Mouse (Mus musculus) forebrain, embryonic 16.5 days (tissue): ENCODE data around the gene Gm36245. TPM values are rescaled to one million over a fixed set of nuclear protein-coding genes. Genes with fewer than 3 reads are reported as not detected.

Source experiments
- ATAC-seq: fragments of 200-750 bp; cut with Nextera tagmentation; 2 replicates; pipeline ENCODE4 v1.8.0; 2017; ENCODE audit warnings: mild to moderate bottlenecking, moderate library complexity
- H3K27ac ChIP-seq: fragments of 300-500 bp; sonication (generic); 2 replicates; pipeline ENCODE4 v1.5.1; 2014; ENCODE audit warnings: low read length, control low read depth
- H3K27me3 ChIP-seq: fragments of 300-500 bp; sonication (generic); replicated peaks from 2 replicates; pipeline ENCODE4 v1.6.1; 2014; ENCODE audit warnings: low read length; ENCODE audit not compliant: control insufficient read depth, insufficient read depth
- H3K36me3 ChIP-seq: fragments of 300-500 bp; sonication (generic); 2 replicates; pipeline ENCODE4 v1.6.1; 2014; ENCODE audit not compliant: control insufficient read depth, insufficient read depth
- H3K4me1 ChIP-seq: fragments of 300-500 bp; sonication (generic); replicated peaks from 2 replicates; pipeline ENCODE4 v1.6.1; 2014; ENCODE audit warnings: low read length; ENCODE audit not compliant: control insufficient read depth, insufficient read depth
- H3K4me2 ChIP-seq: fragments of 300-500 bp; sonication (generic); 2 replicates; pipeline ENCODE4 v1.6.1; 2014; ENCODE audit warnings: mild to moderate bottlenecking, low read length, control low read depth
- H3K4me3 ChIP-seq: fragments of 300-500 bp; sonication (generic); replicated peaks from 2 replicates; pipeline ENCODE4 v1.5.1; 2014; ENCODE audit warnings: mild to moderate bottlenecking, low read length, control low read depth
- H3K9ac ChIP-seq: fragments of 300-500 bp; sonication (generic); replicated peaks from 2 replicates; pipeline ENCODE4 v1.6.1; 2014; ENCODE audit warnings: low read depth, low read length, control low read depth
- H3K9me3 ChIP-seq: fragments of 300-500 bp; sonication (generic); 2 replicates; pipeline ENCODE4 v1.6.1; 2016; ENCODE audit warnings: low read length; ENCODE audit not compliant: control insufficient read depth
- WGBS: fragments of 180-500 bp; shearing (Covaris S2); extraction: QIAGEN DNeasy Blood & Tissue Kit; methylation state at CpG from one replicate; pipeline ENCODE4 v1.1.7; 2014; 5-methylcytosine and 5-hydroxymethylcytosine counted together
- polyA plus RNA-seq: library from polyadenylated mRNA; unstranded; fragments of >200 nt; fragmentation: Nextera tagmentation; extraction: Ambion mirVana; gene quantifications from 2 replicates; pipeline ENCODE4 v1.2.1, GENCODE M21; 2015

The Gm36245 gene
- polyA plus RNA-seq = not detected in 2 replicates

GRCm38 (mm10) chr15:77598958-77599357 lies at the start of gene Gm36245:
Gene Gm36245, plus strand, starts transcription at chr15:77599258.
- Histone ChIP-seq H3K9me3 (no peaks in the 10 kb centered on the region), H3K27ac (no peak within 1 kb of the TSS), H3K4me1 (no peaks in the 10 kb centered on the region), H3K36me3 (no peaks in the 10 kb centered on the region), H3K27me3 (no peaks in the 10 kb centered on the region), H3K4me2 (no peak within 1 kb of the TSS), H3K9ac (no peak within 1 kb of the TSS), H3K4me3 (no peak within 1 kb of the TSS)
- 86% methylated on average over 1 of the region's 1 CpGs for WGBS
- ATAC-seq = no peak

GRCm38 (mm10) chr15:77561792-77562191 lies 37.3 kb upstream of the Gm36245 start, which contains the start of gene 1700025B11Rik:
Gene 1700025B11Rik, minus strand, starts transcription at chr15:77561892.
- no peak for ATAC-seq
- H3K9me3 ChIP-seq = no peaks in the 10 kb centered on the region
- H3K4me1 ChIP-seq = no peaks in the 10 kb centered on the region
- H3K36me3 ChIP-seq = no peaks in the 10 kb centered on the region
- H3K27me3 ChIP-seq = no peaks in the 10 kb centered on the region
- no peak within 1 kb of the TSS for H3K4me2 ChIP-seq
- no peak within 1 kb of the TSS for H3K4me3 ChIP-seq
- H3K27ac ChIP-seq = no peak within 1 kb of the TSS
- H3K9ac ChIP-seq = no peak within 1 kb of the TSS

DNA sequence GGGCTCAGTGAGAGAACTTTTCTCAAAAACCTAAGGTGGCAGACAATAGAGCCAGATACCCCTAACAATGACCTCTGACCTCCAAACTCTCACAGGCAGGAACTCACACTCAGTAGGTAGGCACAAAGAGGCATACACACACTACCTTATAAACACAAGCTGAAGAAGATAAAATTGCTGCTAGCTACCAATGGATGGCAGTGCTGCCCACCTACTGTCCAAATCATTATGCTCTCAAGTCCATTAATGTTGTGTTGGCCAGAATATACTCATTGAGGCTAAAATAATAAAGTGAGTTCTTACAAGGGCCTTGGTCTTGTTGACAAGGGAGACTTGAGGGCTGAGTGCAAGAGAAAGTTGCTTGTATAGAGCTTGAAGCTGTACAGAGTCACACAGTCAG lies 35.8 kb upstream of the Gm36245 start:
- Histone ChIP-seq H3K27ac (no peak overlapping the region), H3K9me3 (no peaks in the 10 kb centered on the region), H3K36me3 (no peaks in the 10 kb centered on the region), H3K9ac (no peak overlapping the region), H3K4me1 (no peaks in the 10 kb centered on the region), H3K4me2 (no peak overlapping the region), H3K4me3 (no peak overlapping the region), H3K27me3 (no peaks in the 10 kb centered on the region)
- no peak for ATAC-seq

DNA sequence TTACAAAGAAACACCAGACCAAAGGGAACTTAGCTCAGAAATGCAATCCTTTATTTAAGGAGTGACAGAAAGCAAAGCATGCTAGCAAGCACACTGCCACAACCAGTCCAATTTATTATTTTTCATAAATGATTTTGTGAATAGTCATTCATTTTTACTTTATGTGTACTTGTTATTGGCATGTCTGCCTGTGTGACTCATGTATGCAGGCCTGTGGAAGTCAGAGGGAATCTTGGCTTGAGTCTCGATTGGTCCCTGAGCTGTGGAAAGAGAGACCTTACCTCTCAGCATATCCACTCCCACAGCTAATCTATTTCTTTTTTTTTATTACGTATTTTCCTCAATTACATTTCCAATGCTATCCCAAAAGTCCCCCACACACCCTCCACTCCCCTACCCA lies 20.3 kb upstream of the Gm36245 start:
- no peak overlapping the region for H3K4me3 ChIP-seq
- WGBS = 89% methylated on average over 2 of the region's 2 CpGs
- H3K27ac ChIP-seq = no peak overlapping the region
- H3K4me2 ChIP-seq = no peak overlapping the region
- no peaks in the 10 kb centered on the region for H3K4me1 ChIP-seq
- no peaks in the 10 kb centered on the region for H3K27me3 ChIP-seq
- H3K9me3 ChIP-seq = peaks cover 4% of the 10 kb centered on the region; the same call in 1 of the 2 replicates
- no peaks in the 10 kb centered on the region for H3K36me3 ChIP-seq
- no peak for ATAC-seq
- H3K9ac ChIP-seq = no peak overlapping the region

DNA sequence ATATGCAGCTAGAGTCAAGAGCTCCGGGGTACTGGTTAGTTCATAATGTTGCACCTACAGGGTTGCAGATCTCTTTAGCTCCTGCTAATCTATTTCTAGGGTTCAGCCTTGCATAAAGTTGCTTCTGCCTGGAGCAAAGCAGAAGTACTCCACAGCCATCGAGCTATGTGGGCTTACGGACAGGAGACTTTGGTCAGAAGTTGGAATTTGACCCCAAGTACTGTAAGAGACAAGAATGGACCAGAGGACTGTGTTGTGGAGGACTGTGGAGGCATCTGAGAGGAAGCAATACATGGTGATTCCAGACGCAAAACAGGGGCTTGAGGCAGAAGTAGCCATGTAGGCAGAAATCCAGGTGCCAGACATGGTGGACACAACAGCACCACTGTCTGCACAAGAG lies 19.7 kb upstream of the Gm36245 start:
- no peaks in the 10 kb centered on the region for H3K4me1 ChIP-seq
- no peaks in the 10 kb centered on the region for H3K27me3 ChIP-seq
- 87% methylated on average over 4 of the region's 4 CpGs for WGBS
- no peak overlapping the region for H3K4me2 ChIP-seq
- H3K9me3 ChIP-seq = peaks cover 4% of the 10 kb centered on the region; the same call in 1 of the 2 replicates
- no peak for ATAC-seq
- H3K36me3 ChIP-seq = no peaks in the 10 kb centered on the region
- H3K9ac ChIP-seq = no peak overlapping the region
- no peak overlapping the region for H3K4me3 ChIP-seq
- H3K27ac ChIP-seq = no peak overlapping the region

- Histone ChIP-seq H3K9ac (no peak overlapping the region), H3K9me3 (peaks cover 4% of the 10 kb centered on the region; the same call in 1 of the 2 replicates), H3K27ac (no peak overlapping the region), H3K4me2 (no peak overlapping the region), H3K36me3 (no peaks in the 10 kb centered on the region), H3K4me3 (no peak overlapping the region), H3K27me3 (no peaks in the 10 kb centered on the region), H3K4me1 (no peaks in the 10 kb centered on the region)
- ATAC-seq = no peak
- 13% methylated on average over 1 of the region's 1 CpGs for WGBS
Observed at GRCm38 (mm10) chr15:77581681-77582080, 17.4 kb upstream of the Gm36245 start.

DNA sequence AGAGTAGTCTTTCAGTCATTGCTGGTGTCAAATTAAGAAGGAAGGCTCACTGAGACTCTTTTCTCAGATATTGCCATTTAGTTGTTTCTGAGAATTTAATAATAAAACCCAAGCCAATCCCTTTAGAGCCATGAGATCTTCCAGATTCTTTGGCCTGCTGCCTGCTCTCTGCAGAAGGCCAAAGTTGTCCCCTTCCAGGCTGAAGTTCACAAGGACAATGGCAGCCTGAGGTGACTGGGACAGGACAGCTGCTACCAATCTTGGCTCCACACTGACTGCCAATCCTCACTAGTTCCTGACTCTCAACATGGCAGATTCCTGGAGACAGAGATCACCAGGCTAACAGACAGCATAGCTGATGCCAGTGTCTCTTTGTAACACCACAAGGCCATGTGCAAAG lies 12.0 kb upstream of the Gm36245 start:
- H3K4me3 ChIP-seq = no peak overlapping the region
- no peak overlapping the region for H3K27ac ChIP-seq
- H3K9me3 ChIP-seq = peaks cover 4% of the 10 kb centered on the region; the same call in 1 of the 2 replicates
- H3K36me3 ChIP-seq = no peaks in the 10 kb centered on the region
- H3K4me1 ChIP-seq = no peaks in the 10 kb centered on the region
- H3K27me3 ChIP-seq = no peaks in the 10 kb centered on the region
- ATAC-seq = no peak
- no peak overlapping the region for H3K9ac ChIP-seq
- H3K4me2 ChIP-seq = no peak overlapping the region

DNA sequence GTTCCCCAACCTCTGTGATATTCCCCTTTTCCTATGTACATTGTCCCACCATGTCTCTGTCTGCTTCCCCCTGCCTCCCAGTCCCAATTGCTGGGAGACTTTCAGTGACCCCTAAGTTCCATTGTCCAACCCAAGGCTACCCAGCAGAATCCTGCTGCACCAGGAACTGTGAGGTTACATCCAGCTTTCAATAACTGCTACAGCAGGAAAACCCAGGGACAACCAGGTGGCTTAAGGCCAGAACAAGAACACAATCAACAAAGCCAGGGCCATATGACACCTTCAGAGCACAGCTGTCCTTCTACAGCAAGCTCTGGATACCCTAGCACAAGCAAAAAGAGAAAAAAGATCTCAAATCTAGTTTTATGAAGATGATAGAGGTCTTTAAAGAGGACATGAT lies 10.1 kb upstream of the Gm36245 start:
- no peak overlapping the region for H3K27ac ChIP-seq
- H3K4me3 ChIP-seq = no peak overlapping the region
- H3K9me3 ChIP-seq = no peaks in the 10 kb centered on the region
- H3K9ac ChIP-seq = no peak overlapping the region
- no peak for ATAC-seq
- H3K4me2 ChIP-seq = no peak overlapping the region
- no peaks in the 10 kb centered on the region for H3K27me3 ChIP-seq
- H3K4me1 ChIP-seq = no peaks in the 10 kb centered on the region
- no peaks in the 10 kb centered on the region for H3K36me3 ChIP-seq

- no peak overlapping the region for H3K9ac ChIP-seq
- no peak overlapping the region for H3K4me2 ChIP-seq
- H3K4me3 ChIP-seq = no peak overlapping the region
- 74% methylated on average over 2 of the region's 2 CpGs for WGBS
- no peaks in the 10 kb centered on the region for H3K36me3 ChIP-seq
- H3K4me1 ChIP-seq = no peaks in the 10 kb centered on the region
- H3K27me3 ChIP-seq = no peaks in the 10 kb centered on the region
- no peaks in the 10 kb centered on the region for H3K9me3 ChIP-seq
- no peak overlapping the region for H3K27ac ChIP-seq
- ATAC-seq = no peak
Observed at GRCm38 (mm10) chr15:77590881-77591280, 8.2 kb upstream of the Gm36245 start.

- H3K4me3 ChIP-seq = no peak overlapping the region
- 71% methylated on average over 1 of the region's 1 CpGs for WGBS
- H3K9ac ChIP-seq = no peak overlapping the region
- ATAC-seq = no peak
- no peaks in the 10 kb centered on the region for H3K4me1 ChIP-seq
- H3K27me3 ChIP-seq = no peaks in the 10 kb centered on the region
- H3K27ac ChIP-seq = no peak overlapping the region
- no peaks in the 10 kb centered on the region for H3K9me3 ChIP-seq
- no peak overlapping the region for H3K4me2 ChIP-seq
- H3K36me3 ChIP-seq = no peaks in the 10 kb centered on the region
Observed at GRCm38 (mm10) chr15:77593557-77593956, 5.5 kb upstream of the Gm36245 start.
